Mouse (Mus musculus) C2C12 (cell line): ENCODE results near the gene Stk16. TPM values are rescaled to one million over a fixed set of nuclear protein-coding genes. Genes with fewer than 3 reads are reported as not detected.

Experiments used
- H3K27me3 ChIP-seq: one replicate; pipeline ENCODE4 v1.6.1; 2011; ENCODE audit not compliant: control insufficient read depth, insufficient read depth, insufficient read length
- H3K36me3 ChIP-seq: one replicate; pipeline ENCODE4 v1.6.1; 2011; ENCODE audit not compliant: control insufficient read depth, insufficient read depth
- H3K4me3 ChIP-seq: one replicate; pipeline ENCODE4 v1.5.1; 2011; ENCODE audit warnings: mild to moderate bottlenecking, control low read depth; ENCODE audit not compliant: poor library complexity, insufficient read depth, severe bottlenecking
- H3K79me2 ChIP-seq: one replicate; pipeline ENCODE4 v1.6.1; 2011; ENCODE audit not compliant: control insufficient read depth, insufficient read depth
- H3K79me3 ChIP-seq: one replicate; pipeline ENCODE4 v1.6.1; 2011; ENCODE audit warnings: low read depth, control low read depth
- H3ac ChIP-seq: one replicate; pipeline ENCODE3; 2011; ENCODE audit warnings: low read depth; ENCODE audit not compliant: control insufficient read depth, insufficient read length
- CEBPB ChIP-seq: IDR thresholded peaks from one replicate; pipeline ENCODE4 v1.6.1; 2011; ENCODE audit warnings: low read depth, mild to moderate bottlenecking, control low read depth, moderate library complexity
- CTCF ChIP-seq: IDR thresholded peaks from one replicate; pipeline ENCODE4 v1.5.1; 2011; ENCODE audit not compliant: control insufficient read depth, insufficient read depth, insufficient read length
- FOSL1 ChIP-seq: IDR thresholded peaks from one replicate; pipeline ENCODE4 v1.8.0; 2011; ENCODE audit warnings: mild to moderate bottlenecking, low read length; ENCODE audit not compliant: poor library complexity, insufficient read depth, severe bottlenecking
- MAX ChIP-seq: IDR thresholded peaks from one replicate; pipeline ENCODE4 v1.6.1; 2011; ENCODE audit warnings: mild to moderate bottlenecking, control low read depth
- MYOD1 ChIP-seq: IDR thresholded peaks from one replicate; pipeline ENCODE4 v1.6.1; 2011; ENCODE audit warnings: low read depth; ENCODE audit not compliant: control insufficient read depth, insufficient read length
- MYOG ChIP-seq: IDR thresholded peaks from one replicate; pipeline ENCODE4 v1.6.1; 2011; ENCODE audit not compliant: control insufficient read depth, insufficient read length; ENCODE audit errors: extremely low read depth
- USF1 ChIP-seq: IDR thresholded peaks from one replicate; pipeline ENCODE4 v1.6.1; 2011; ENCODE audit warnings: low read depth, mild to moderate bottlenecking, control low read depth, moderate library complexity
- polyA plus RNA-seq: library from polyadenylated mRNA; unstranded; fragments of >200 nt; fragmentation: generic; extraction: Trizol; gene quantifications from one replicate; pipeline ENCODE4 v1.2.1, GENCODE M21; 2012; ENCODE audit warnings: missing spikeins

Stk16 gene
- polyA plus RNA-seq, 1 experiment = 110 TPM

DNA sequence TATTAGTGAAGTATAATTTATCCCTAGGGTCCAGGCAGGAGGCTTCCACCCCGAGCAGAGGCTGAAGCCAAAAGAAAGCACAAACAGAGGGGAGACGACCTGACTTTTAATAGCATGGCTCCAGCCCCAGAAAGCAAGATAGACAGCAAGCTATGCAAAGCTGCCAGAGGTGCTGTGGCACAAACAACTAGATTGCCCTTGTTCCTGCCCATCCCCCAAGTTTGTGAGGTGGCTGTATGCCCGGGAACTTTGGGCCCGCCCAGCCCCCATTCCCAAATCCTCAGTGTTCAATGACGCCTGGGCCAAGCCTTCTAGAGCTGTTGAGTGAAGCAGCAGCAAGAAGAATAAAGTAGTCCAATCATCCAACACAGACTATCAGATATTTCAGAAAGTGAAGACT is 4.2 kb downstream of the Stk16 start:
- H3K79me3 ChIP-seq = peaks cover 54% of the 10 kb centered on the region
- H3K27me3 ChIP-seq = no peaks in the 10 kb centered on the region
- H3K4me3 ChIP-seq = no peak overlapping the region
- no peak overlapping the region for H3ac ChIP-seq
- peaks cover 56% of the 10 kb centered on the region for H3K36me3 ChIP-seq
- no peak for TF ChIP-seq CEBPB
- no peak for TF ChIP-seq CTCF
- no peak for TF ChIP-seq FOSL1
- TF ChIP-seq MYOD1 = no peak
- TF ChIP-seq MAX = no peak
- TF ChIP-seq USF1 = no peak
- TF ChIP-seq MYOG = no peak
- H3K79me2 ChIP-seq = peaks cover 86% of the 10 kb centered on the region

DNA sequence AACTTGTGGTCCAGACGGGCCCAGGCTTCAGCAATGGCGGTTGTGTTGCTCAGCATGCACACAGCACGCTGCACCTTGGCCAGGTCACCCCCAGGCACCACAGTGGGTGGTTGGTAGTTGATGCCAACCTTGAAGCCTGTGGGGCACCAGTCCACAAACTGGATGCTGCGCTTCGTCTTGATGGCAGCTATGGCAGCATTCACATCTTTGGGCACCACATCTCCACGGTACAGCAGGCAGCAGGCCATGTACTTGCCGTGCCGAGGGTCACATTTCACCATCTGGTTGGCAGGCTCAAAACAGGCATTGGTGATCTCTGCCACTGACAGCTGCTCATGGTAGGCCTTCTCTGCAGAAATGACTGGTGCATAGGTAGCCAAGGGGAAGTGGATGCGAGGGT is 5.1 kb downstream of the Stk16 start:
- Histone ChIP-seq H3K4me3 (no peak overlapping the region), H3K79me2 (peaks cover 84% of the 10 kb centered on the region), H3ac (no peak overlapping the region), H3K79me3 (peaks cover 54% of the 10 kb centered on the region), H3K27me3 (no peaks in the 10 kb centered on the region), H3K36me3 (peaks cover 56% of the 10 kb centered on the region)
- TF ChIP-seq USF1 (no peak), FOSL1 (no peak), CTCF (no peak), MYOD1 (no peak), CEBPB (no peak), MYOG (no peak), MAX (no peak)

DNA sequence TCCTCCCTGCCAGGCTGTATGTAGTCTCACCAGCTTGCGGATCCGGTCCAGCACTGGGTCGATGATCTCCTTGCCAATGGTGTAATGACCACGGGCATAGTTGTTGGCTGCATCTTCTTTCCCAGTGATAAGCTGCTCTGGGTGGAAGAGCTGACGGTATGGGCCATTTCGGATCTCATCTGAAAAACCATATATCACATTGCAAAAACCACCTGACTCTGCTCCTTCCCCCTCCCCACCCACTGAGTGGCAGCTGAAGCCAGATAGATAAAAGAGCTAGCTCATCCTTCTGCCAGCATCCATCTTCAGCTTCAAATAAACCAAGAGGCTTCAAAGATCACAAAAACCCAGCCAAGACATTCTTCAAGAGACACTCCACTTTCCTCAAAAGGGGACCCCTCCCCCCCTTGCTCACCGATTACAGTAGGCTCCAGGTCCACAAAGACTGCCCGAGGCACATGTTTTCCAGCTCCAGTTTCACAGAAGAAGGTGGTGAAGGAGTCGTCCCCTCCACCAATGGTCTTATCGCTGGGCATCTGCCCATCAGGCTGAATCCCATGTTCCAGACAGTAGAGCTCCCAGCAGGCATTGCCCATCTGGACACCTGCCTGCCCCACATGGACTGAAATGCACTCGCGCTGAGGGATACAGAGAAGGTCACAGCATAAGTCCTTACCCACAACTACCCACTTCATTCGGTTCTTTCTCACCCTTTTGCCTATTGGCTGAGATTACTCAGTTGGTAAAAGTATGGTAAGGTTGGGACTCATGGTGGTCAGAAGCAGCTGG is 6.4 kb downstream of the Stk16 start:
- peaks cover 72% of the 10 kb centered on the region for H3K79me2 ChIP-seq
- TF ChIP-seq MYOG = no peak
- no peak for TF ChIP-seq MAX
- TF ChIP-seq USF1 = no peak
- TF ChIP-seq CEBPB = no peak
- H3ac ChIP-seq = no peak overlapping the region
- peaks cover 43% of the 10 kb centered on the region for H3K79me3 ChIP-seq
- H3K36me3 ChIP-seq = peaks cover 52% of the 10 kb centered on the region
- H3K27me3 ChIP-seq = no peaks in the 10 kb centered on the region
- H3K4me3 ChIP-seq = no peak overlapping the region

DNA sequence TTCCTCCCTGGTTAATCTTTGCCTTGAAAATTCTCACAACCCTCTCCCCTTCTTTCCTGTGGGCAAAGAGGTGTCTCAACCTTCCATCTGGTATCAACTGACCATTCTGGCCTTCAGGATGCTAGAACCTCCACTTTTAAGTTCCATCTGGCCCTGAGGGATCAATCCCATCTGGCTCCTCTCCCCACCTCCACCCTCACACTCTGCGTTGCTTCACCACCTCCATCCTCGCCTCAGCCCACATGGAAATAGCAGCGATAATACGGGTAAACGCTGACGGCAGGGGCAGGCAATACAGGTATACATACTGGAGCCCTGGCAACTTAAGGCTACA is 7.2 kb downstream of the Stk16 start:
- H3ac ChIP-seq = peak overlapping the region; percentile 2
- H3K4me3 ChIP-seq = peak overlapping the region; percentile 91
- H3K79me3 ChIP-seq = peaks cover 38% of the 10 kb centered on the region
- TF ChIP-seq CTCF (no peak), MYOD1 (no peak), CEBPB (no peak), MAX (no peak), MYOG (no peak), FOSL1 (no peak), USF1 (no peak)
- H3K36me3 ChIP-seq = peaks cover 44% of the 10 kb centered on the region
- peaks cover 64% of the 10 kb centered on the region for H3K79me2 ChIP-seq
- H3K27me3 ChIP-seq = no peaks in the 10 kb centered on the region

DNA sequence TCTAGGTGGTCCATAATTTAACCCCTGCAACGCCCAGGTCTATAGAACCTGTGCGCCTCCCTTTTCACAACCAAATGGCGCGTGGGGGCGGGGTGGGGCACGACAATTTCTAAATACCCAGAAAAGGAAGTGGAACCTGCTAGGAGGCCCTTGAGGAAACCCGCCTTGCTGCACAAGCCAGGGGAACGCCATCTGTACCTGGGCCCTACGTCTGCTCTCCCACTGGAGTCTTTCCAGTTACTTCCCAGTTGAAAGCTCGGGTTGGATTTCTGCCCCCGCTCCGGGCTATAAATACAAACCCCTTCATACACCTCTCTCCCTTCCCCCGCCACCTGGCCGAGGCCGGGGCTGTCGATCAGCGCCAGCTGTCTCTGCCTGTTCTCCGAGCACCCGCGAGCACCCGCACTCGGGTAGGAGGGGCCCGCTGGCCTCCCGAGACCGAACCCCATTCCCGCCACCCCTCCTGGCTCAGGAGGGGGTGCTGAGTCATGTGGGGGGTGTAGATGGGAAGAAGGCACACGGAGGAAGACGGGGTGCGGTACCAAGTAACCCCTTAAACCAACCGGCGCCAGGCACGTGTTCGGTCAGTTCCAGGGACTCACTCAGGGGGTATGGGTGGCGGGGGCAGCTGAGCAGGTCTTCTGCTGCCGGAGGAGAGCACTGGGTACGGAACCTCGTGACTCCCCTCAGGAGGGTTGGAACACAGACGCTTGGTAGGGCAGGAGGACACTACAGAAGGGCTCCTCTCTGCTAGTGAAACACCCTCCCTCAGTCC is 7.8 kb downstream of the Stk16 start:
- Histone ChIP-seq H3K79me3 (peaks cover 33% of the 10 kb centered on the region), H3ac (peak overlapping the region; percentile 71), H3K27me3 (no peaks in the 10 kb centered on the region), H3K4me3 (peak overlapping the region; percentile 91), H3K79me2 (peaks cover 58% of the 10 kb centered on the region), H3K36me3 (peaks cover 38% of the 10 kb centered on the region)
- TF ChIP-seq FOSL1 (no peak), MYOD1 (peak; percentile 68), CEBPB (no peak), MYOG (no peak), MAX (peak; percentile 24), CTCF (no peak), USF1 (no peak)
